Mouse (Mus musculus) bone marrow macrophage, adult 2 months (primary cell): ENCODE measurements around the gene Atp5d.

Source experiments
- CTCF ChIP-seq: IDR thresholded peaks from 2 replicates; pipeline ENCODE4 v1.5.1; 2012; ENCODE audit warnings: low read depth, mild to moderate bottlenecking, low read length, moderate library complexity
- POLR2A ChIP-seq: IDR thresholded peaks from 2 replicates; pipeline ENCODE4 v1.6.1; 2012; ENCODE audit warnings: mild to moderate bottlenecking, low read depth, low read length, borderline replicate concordance

- no peak for TF ChIP-seq CTCF
- no peak for TF ChIP-seq POLR2A
These were observed 15.3 kb downstream of the Atp5d start for GRCm38 (mm10) chr10:80153713-80154112.
